Mouse (Mus musculus) forebrain, embryonic 14.5 days (tissue): Measurements from ENCODE around the gene AC124108.1. TPM values are rescaled to one million over a fixed set of nuclear protein-coding genes. Genes with fewer than 3 reads are reported as not detected.

ENCODE experiments used
- ATAC-seq: fragments of 200-750 bp; cut with Nextera tagmentation; 2 replicates; pipeline ENCODE4 v1.8.0; 2017; ENCODE audit warnings: mild to moderate bottlenecking, moderate library complexity
- DNase-seq: peaks from one replicate; pipeline ENCODE4 v3.0.0-alpha.2; 2015; ENCODE audit warnings: low spot score
- H3K27ac ChIP-seq: fragments of 300-500 bp; sonication (generic); 2 replicates; pipeline ENCODE4 v1.5.1; 2014; ENCODE audit warnings: low read depth, mild to moderate bottlenecking, control low read depth, low read length, moderate library complexity
- H3K27me3 ChIP-seq: fragments of 300-500 bp; sonication (generic); replicated peaks from 2 replicates; pipeline ENCODE4 v1.6.1; 2014; ENCODE audit warnings: low read length, control low read depth, mixed read lengths; ENCODE audit not compliant: control insufficient read depth, insufficient read depth
- H3K36me3 ChIP-seq: fragments of 300-500 bp; sonication (generic); 2 replicates; pipeline ENCODE4 v1.6.1; 2014; ENCODE audit warnings: low read length, control low read depth; ENCODE audit not compliant: control insufficient read depth, insufficient read depth
- H3K4me1 ChIP-seq: fragments of 300-500 bp; sonication (generic); 2 replicates; pipeline ENCODE4 v1.6.1; 2014; ENCODE audit warnings: antibody characterized with exemption, low read length, control low read depth; ENCODE audit not compliant: control insufficient read depth, insufficient read depth
- H3K4me2 ChIP-seq: fragments of 300-500 bp; sonication (generic); 2 replicates; pipeline ENCODE4 v1.6.1; 2014; ENCODE audit warnings: mild to moderate bottlenecking, control low read depth, low read length
- H3K4me3 ChIP-seq: fragments of 300-500 bp; sonication (generic); 2 replicates; pipeline ENCODE4 v1.5.1; 2014; ENCODE audit warnings: low read depth, low read length, control low read depth
- H3K9ac ChIP-seq: fragments of 300-500 bp; sonication (generic); 2 replicates; pipeline ENCODE4 v1.6.1; 2014; ENCODE audit warnings: mild to moderate bottlenecking, low read length, control low read depth, moderate library complexity
- H3K9me3 ChIP-seq: fragments of 300-500 bp; sonication (generic); replicated peaks from 2 replicates; pipeline ENCODE4 v1.6.1; 2016; ENCODE audit warnings: low read length, control low read depth, mixed read lengths; ENCODE audit not compliant: control insufficient read depth
- WGBS: fragments of 180-500 bp; shearing (Covaris S2); extraction: QIAGEN DNeasy Blood & Tissue Kit; methylation state at CpG from one replicate; pipeline ENCODE4 v1.1.7; 2014; 5-methylcytosine and 5-hydroxymethylcytosine counted together
- polyA plus RNA-seq: library from polyadenylated mRNA; unstranded; fragments of >200 nt; fragmentation: Nextera tagmentation; extraction: Ambion mirVana; gene quantifications from 2 replicates; pipeline ENCODE4 v1.2.1, GENCODE M21; 2014

Gene AC124108.1
- polyA plus RNA-seq, 1 experiment from 2014 or later, result 2.2 TPM

GRCm38 (mm10) chr1:132186303-132186702 lies 5.0 kb upstream of the AC124108.1 start:
- no peak overlapping the region for H3K9ac ChIP-seq
- ATAC-seq, result no peak
- no peak overlapping the region for H3K4me2 ChIP-seq
- no peak overlapping the region for H3K27ac ChIP-seq
- H3K4me3 ChIP-seq, result no peak overlapping the region
- H3K27me3 ChIP-seq, result no peaks in the 10 kb centered on the region
- no peak for DNase-seq
- WGBS, result 87% methylated on average over 4 of the region's 4 CpGs
- H3K9me3 ChIP-seq, result no peaks in the 10 kb centered on the region
- H3K36me3 ChIP-seq, result no peaks in the 10 kb centered on the region
- H3K4me1 ChIP-seq, result peaks cover 6% of the 10 kb centered on the region; the same call in 1 of the 2 replicates

- Histone ChIP-seq H3K27ac (no peak overlapping the region), H3K4me3 (no peak overlapping the region), H3K4me2 (no peak overlapping the region), H3K4me1 (peaks cover 18% of the 10 kb centered on the region), H3K36me3 (no peaks in the 10 kb centered on the region), H3K9ac (no peak overlapping the region), H3K9me3 (no peaks in the 10 kb centered on the region), H3K27me3 (no peaks in the 10 kb centered on the region)
- 55% methylated on average over 9 of the region's 9 CpGs for WGBS
- no peak for DNase-seq
- no peak for ATAC-seq
Observed at GRCm38 (mm10) chr1:132188442-132189066, 2.7 kb upstream of the AC124108.1 start.

- Histone ChIP-seq H3K9ac (no peak overlapping the region), H3K4me3 (peak overlapping the region; percentile 91; the same call in 1 of the 2 replicates), H3K36me3 (no peaks in the 10 kb centered on the region), H3K27ac (no peak overlapping the region), H3K4me1 (peaks cover 24% of the 10 kb centered on the region), H3K27me3 (no peaks in the 10 kb centered on the region), H3K4me2 (peak overlapping the region; percentile 59; the same call in 1 of the 2 replicates), H3K9me3 (no peaks in the 10 kb centered on the region)
- ATAC-seq (no peak), DNase-seq (no peak)
- 47% methylated on average over 4 of the region's 4 CpGs for WGBS
Observed at GRCm38 (mm10) chr1:132189231-132189630, 2.0 kb upstream of the AC124108.1 start.

GRCm38 (mm10) chr1:132190040-132190513 lies 1.2 kb upstream of the AC124108.1 start:
- Histone ChIP-seq H3K4me1 (peaks cover 32% of the 10 kb centered on the region), H3K9me3 (no peaks in the 10 kb centered on the region), H3K9ac (peak overlapping the region; percentile 99), H3K27me3 (no peaks in the 10 kb centered on the region), H3K36me3 (peaks cover 4% of the 10 kb centered on the region; the same call in 1 of the 2 replicates), H3K4me2 (peak overlapping the region; percentile 59), H3K4me3 (peak overlapping the region; percentile 91), H3K27ac (peak overlapping the region; percentile 100)
- under 1% methylated on average over 47 of the region's 50 CpGs for WGBS
- peak; percentile 85 for ATAC-seq
- peak; percentile 94 for DNase-seq

GRCm38 (mm10) chr1:132190621-132191092 lies 600 bp upstream of the AC124108.1 start:
- under 1% methylated on average over 60 of the region's 62 CpGs for WGBS
- peak; percentile 61 for DNase-seq
- peak; percentile 38 for ATAC-seq
- Histone ChIP-seq H3K27ac (peak overlapping the region; percentile 100), H3K9ac (peak overlapping the region; percentile 99), H3K4me1 (peaks cover 38% of the 10 kb centered on the region), H3K36me3 (peaks cover 4% of the 10 kb centered on the region; the same call in 1 of the 2 replicates), H3K4me3 (peak overlapping the region; percentile 91), H3K9me3 (no peaks in the 10 kb centered on the region), H3K27me3 (no peaks in the 10 kb centered on the region), H3K4me2 (peak overlapping the region; percentile 59)

- H3K4me3 ChIP-seq, result peak overlapping the region; percentile 91
- peaks cover 52% of the 10 kb centered on the region for H3K4me1 ChIP-seq
- no peaks in the 10 kb centered on the region for H3K27me3 ChIP-seq
- ATAC-seq (peak; percentile 47), DNase-seq (peak; percentile 81)
- 3% methylated on average over 16 of the region's 16 CpGs for WGBS
- H3K36me3 ChIP-seq, result peaks cover 4% of the 10 kb centered on the region; the same call in 1 of the 2 replicates
- H3K4me2 ChIP-seq, result peak overlapping the region; percentile 59
- H3K9ac ChIP-seq, result peak overlapping the region; percentile 99
- H3K27ac ChIP-seq, result peak overlapping the region; percentile 100
- H3K9me3 ChIP-seq, result no peaks in the 10 kb centered on the region
Observed at GRCm38 (mm10) chr1:132191786-132192680, 776 bp downstream of the AC124108.1 start.

GRCm38 (mm10) chr1:132193806-132194205 lies 2.5 kb downstream of the AC124108.1 start:
- 72% methylated on average over 3 of the region's 3 CpGs for WGBS
- Histone ChIP-seq H3K27me3 (no peaks in the 10 kb centered on the region), H3K9ac (peak overlapping the region; percentile 99; the same call in 1 of the 2 replicates), H3K4me1 (peaks cover 69% of the 10 kb centered on the region), H3K4me2 (peak overlapping the region; percentile 59), H3K9me3 (no peaks in the 10 kb centered on the region), H3K4me3 (peak overlapping the region; percentile 91), H3K27ac (peak overlapping the region; percentile 49; the same call in 1 of the 2 replicates), H3K36me3 (peaks cover 4% of the 10 kb centered on the region; the same call in 1 of the 2 replicates)
- ATAC-seq (no peak), DNase-seq (no peak)

- Histone ChIP-seq H3K4me2 (peak overlapping the region; percentile 59), H3K4me1 (peaks cover 75% of the 10 kb centered on the region), H3K36me3 (peaks cover 4% of the 10 kb centered on the region; the same call in 1 of the 2 replicates), H3K9me3 (no peaks in the 10 kb centered on the region), H3K4me3 (no peak overlapping the region), H3K27me3 (no peaks in the 10 kb centered on the region), H3K27ac (no peak overlapping the region), H3K9ac (no peak overlapping the region; the same call in 1 of the 2 replicates)
- ATAC-seq (no peak), DNase-seq (no peak)
- WGBS, result 48% methylated on average over 3 of the region's 3 CpGs
Observed at GRCm38 (mm10) chr1:132194624-132195023, 3.4 kb downstream of the AC124108.1 start.
